Mouse (Mus musculus) MEL (cell line): Measurements from ENCODE around the gene Rxfp4. TPM values are rescaled to one million over a fixed set of nuclear protein-coding genes. Genes with fewer than 3 reads are reported as not detected.
A peak's percentile ranks its signal among the peaks of the same experiment; 100 is the strongest.

Source experiments
- DNase-seq: peaks from one replicate; pipeline ENCODE4 v3.0.0; 2011; ENCODE audit warnings: low read depth, low spot score
- H3K27ac ChIP-seq: 2 replicates; pipeline ENCODE4 v1.5.1; 2012; ENCODE audit warnings: low read depth, mild to moderate bottlenecking, control low read depth, low read length, moderate library complexity; ENCODE audit not compliant: control insufficient read depth
- H3K27me3 ChIP-seq, 2 experiments: fragments of 150-350 bp in 1 of 2; sonication (generic) in 1 of 2; 2 replicates each; pipeline ENCODE4 v1.6.1; 2012; ENCODE audit warnings: low read length in 2 of 2, mild to moderate bottlenecking in 2 of 2, improper control_type of control experiment in 1 of 2, moderate library complexity in 1 of 2; ENCODE audit not compliant: insufficient read depth in 2 of 2, control insufficient read depth in 1 of 2
- H3K36me3 ChIP-seq, 2 experiments: 2 replicates each; pipeline ENCODE4 v1.6.1; 2012 to 2014; ENCODE audit warnings: low read length in 2 of 2, improper control_type of control experiment in 1 of 2, inconsistent platforms in 1 of 2, mild to moderate bottlenecking in 1 of 2; ENCODE audit not compliant: insufficient read depth in 2 of 2, control insufficient read depth in 1 of 2
- H3K4me1 ChIP-seq, 2 experiments: fragments of 150-350 bp in 1 of 2; sonication (generic) in 1 of 2; 2 replicates each; pipeline ENCODE4 v1.6.1; 2012; ENCODE audit warnings: low read length in 2 of 2, improper control_type of control experiment in 1 of 2, mild to moderate bottlenecking in 1 of 2; ENCODE audit not compliant: insufficient read depth in 2 of 2, control insufficient read depth in 1 of 2
- H3K4me3 ChIP-seq, 2 experiments: fragments of 150-350 bp in 1 of 2; sonication (generic) in 1 of 2; 2 replicates each; pipeline ENCODE4 v1.5.1; 2012; ENCODE audit warnings: low read depth in 2 of 2, low read length in 2 of 2, mild to moderate bottlenecking in 2 of 2, moderate library complexity in 2 of 2, control low read depth in 1 of 2, improper control_type of control experiment in 1 of 2; ENCODE audit not compliant: control insufficient read depth in 1 of 2, insufficient read depth in 1 of 2
- H3K79me2 ChIP-seq: 2 replicates; pipeline ENCODE4 v1.6.1; 2012; ENCODE audit warnings: mild to moderate bottlenecking, low read length, moderate library complexity; ENCODE audit not compliant: control insufficient read depth, poor library complexity, insufficient read depth
- H3K9ac ChIP-seq: 2 replicates; pipeline ENCODE4 v1.6.1; 2012; ENCODE audit warnings: low read depth, mild to moderate bottlenecking, control low read depth, low read length, moderate library complexity; ENCODE audit not compliant: control insufficient read depth, poor library complexity, severe bottlenecking
- H3K9me3 ChIP-seq: fragments of 150-350 bp; sonication (generic); replicated peaks from 2 replicates; pipeline ENCODE4 v1.6.1; 2012; ENCODE audit warnings: mild to moderate bottlenecking, low read length, improper control_type of control experiment, moderate library complexity; ENCODE audit not compliant: insufficient read depth
- BHLHE40 ChIP-seq: IDR thresholded peaks from 2 replicates; pipeline ENCODE4 v1.6.1; 2012; ENCODE audit warnings: low read depth, mild to moderate bottlenecking, inconsistent platforms, low read length, improper control_type of control experiment, borderline replicate concordance
- CHD1 ChIP-seq: IDR thresholded peaks from 2 replicates; pipeline ENCODE4 v1.6.1; 2012; ENCODE audit warnings: low read depth, mild to moderate bottlenecking, inconsistent platforms, low read length, improper control_type of control experiment
- CHD2 ChIP-seq: IDR thresholded peaks from 2 replicates; pipeline ENCODE4 v1.6.1; 2011; ENCODE audit warnings: low read length, improper control_type of control experiment
- CTCF ChIP-seq, 3 experiments: IDR thresholded peaks in 2 of 3; conservative IDR thresholded peaks in 1 of 3; 2 replicates each; pipeline ENCODE4 v1.5.1; 2011 to 2012; ENCODE audit warnings: low read length in 3 of 3, low read depth in 2 of 3, mild to moderate bottlenecking in 2 of 3, improper control_type of control experiment in 1 of 3, inconsistent platforms in 1 of 3, mixed read lengths in 1 of 3, moderate library complexity in 1 of 3; ENCODE audit not compliant: control insufficient read depth in 1 of 3, insufficient read depth in 1 of 3, poor library complexity in 1 of 3, severe bottlenecking in 1 of 3
- E2F4 ChIP-seq: IDR thresholded peaks from 2 replicates; pipeline ENCODE4 v1.6.1; 2011; ENCODE audit warnings: low read depth, low read length, improper control_type of control experiment, borderline replicate concordance
- ELF1 ChIP-seq: IDR thresholded peaks from 2 replicates; pipeline ENCODE4 v1.6.1; 2014; ENCODE audit warnings: low read depth, mild to moderate bottlenecking, inconsistent platforms, low read length, improper control_type of control experiment, moderate library complexity
- EP300 ChIP-seq, 2 experiments: IDR thresholded peaks; 2 replicates each; pipeline ENCODE4 v1.6.1; 2011; ENCODE audit warnings: improper control_type of control experiment in 2 of 2, low read length in 2 of 2, low read depth in 1 of 2, mild to moderate bottlenecking in 1 of 2
- ETS1 ChIP-seq: IDR thresholded peaks from 2 replicates; pipeline ENCODE4 v1.6.1; 2012; ENCODE audit warnings: low read depth, mild to moderate bottlenecking, inconsistent platforms, low read length, improper control_type of control experiment, moderate library complexity
- GABPA ChIP-seq: IDR thresholded peaks from 2 replicates; pipeline ENCODE4 v1.6.1; 2012; ENCODE audit warnings: low read depth, mild to moderate bottlenecking, inconsistent platforms, low read length, improper control_type of control experiment, moderate library complexity
- GATA1 ChIP-seq: IDR thresholded peaks from 2 replicates; pipeline ENCODE4 v1.6.1; 2011; ENCODE audit warnings: low read depth, low read length, improper control_type of control experiment
- HCFC1 ChIP-seq: IDR thresholded peaks from 2 replicates; pipeline ENCODE4 v1.6.1; 2012; ENCODE audit warnings: low read depth, mild to moderate bottlenecking, inconsistent platforms, low read length, improper control_type of control experiment, moderate library complexity
- JUND ChIP-seq: IDR thresholded peaks from 2 replicates; pipeline ENCODE4 v1.6.1; 2011; ENCODE audit warnings: low read depth, mild to moderate bottlenecking, improper control_type of control experiment, low read length
- KAT2A ChIP-seq: conservative IDR thresholded peaks from 2 replicates; pipeline ENCODE4 v1.6.1; 2012; ENCODE audit warnings: low read depth, low read length, improper control_type of control experiment, inconsistent platforms
- MAFK ChIP-seq: IDR thresholded peaks from 2 replicates; pipeline ENCODE4 v1.6.1; 2011; ENCODE audit warnings: low read depth, mild to moderate bottlenecking, low read length, improper control_type of control experiment, borderline replicate concordance
- MAX ChIP-seq: IDR thresholded peaks from 2 replicates; pipeline ENCODE4 v1.6.1; 2011; ENCODE audit warnings: low read length, improper control_type of control experiment
- MAZ ChIP-seq: IDR thresholded peaks from 2 replicates; pipeline ENCODE4 v1.6.1; 2012; ENCODE audit warnings: low read depth, mild to moderate bottlenecking, inconsistent platforms, low read length, improper control_type of control experiment
- MEF2A ChIP-seq: IDR thresholded peaks from 2 replicates; pipeline ENCODE4 v1.6.1; 2014; ENCODE audit warnings: low read depth, mild to moderate bottlenecking, inconsistent platforms, low read length, improper control_type of control experiment; ENCODE audit not compliant: poor library complexity, insufficient replicate concordance, severe bottlenecking; ENCODE audit errors: extremely low read depth
- MXI1 ChIP-seq: IDR thresholded peaks from 2 replicates; pipeline ENCODE4 v1.6.1; 2011; ENCODE audit warnings: mild to moderate bottlenecking, low read depth, low read length, improper control_type of control experiment
- MYB ChIP-seq: IDR thresholded peaks from 2 replicates; pipeline ENCODE4 v1.6.1; 2011; ENCODE audit warnings: mild to moderate bottlenecking, low read depth, low read length, improper control_type of control experiment
- MYC ChIP-seq: IDR thresholded peaks from 2 replicates; pipeline ENCODE4 v1.6.1; 2011; ENCODE audit warnings: low read depth, mild to moderate bottlenecking, low read length, improper control_type of control experiment, moderate library complexity
- NELFE ChIP-seq: IDR thresholded peaks from 2 replicates; pipeline ENCODE4 v1.6.1; 2011; ENCODE audit warnings: low read depth, low read length, improper control_type of control experiment
- NRF1 ChIP-seq: IDR thresholded peaks from 2 replicates; pipeline ENCODE4 v1.6.1; 2014; ENCODE audit warnings: low read depth, mild to moderate bottlenecking, inconsistent platforms, low read length, improper control_type of control experiment, moderate library complexity; ENCODE audit not compliant: poor library complexity, insufficient read depth, severe bottlenecking
- POLR2AphosphoS2 ChIP-seq: IDR thresholded peaks from 2 replicates; pipeline ENCODE4 v1.6.1; 2011; ENCODE audit warnings: low read length, improper control_type of control experiment
- POLR2AphosphoS5 ChIP-seq: IDR thresholded peaks from 2 replicates; pipeline ENCODE4 v1.6.1; 2012; ENCODE audit warnings: low read depth, borderline replicate concordance, mild to moderate bottlenecking, inconsistent platforms, low read length, moderate library complexity, mixed read lengths
- RAD21 ChIP-seq: IDR thresholded peaks from 2 replicates; pipeline ENCODE4 v1.6.1; 2011; ENCODE audit warnings: mild to moderate bottlenecking, low read depth, low read length, improper control_type of control experiment
- RCOR1 ChIP-seq: IDR thresholded peaks from 2 replicates; pipeline ENCODE4 v1.6.1; 2012; ENCODE audit warnings: low read depth, mild to moderate bottlenecking, inconsistent platforms, low read length, improper control_type of control experiment
- SIN3A ChIP-seq: IDR thresholded peaks from 2 replicates; pipeline ENCODE4 v1.6.1; 2012; ENCODE audit warnings: low read length, improper control_type of control experiment, inconsistent platforms
- SMC3 ChIP-seq: IDR thresholded peaks from 2 replicates; pipeline ENCODE4 v1.6.1; 2011; ENCODE audit warnings: low read depth, low read length, improper control_type of control experiment
- TAL1 ChIP-seq: IDR thresholded peaks from 2 replicates; pipeline ENCODE4 v1.6.1; 2012; ENCODE audit warnings: mild to moderate bottlenecking, inconsistent platforms, low read length, moderate library complexity, mixed read lengths
- TBP ChIP-seq: IDR thresholded peaks from 2 replicates; pipeline ENCODE4 v1.8.0; 2011; ENCODE audit warnings: low read depth, low read length, improper control_type of control experiment
- TCF12 ChIP-seq: IDR thresholded peaks from 2 replicates; pipeline ENCODE4 v1.6.1; 2014; ENCODE audit warnings: low read depth, mild to moderate bottlenecking, inconsistent platforms, low read length, improper control_type of control experiment, moderate library complexity
- UBTF ChIP-seq: IDR thresholded peaks from 2 replicates; pipeline ENCODE4 v1.6.1; 2012; ENCODE audit warnings: low read depth, mild to moderate bottlenecking, inconsistent platforms, low read length, improper control_type of control experiment, moderate library complexity, borderline replicate concordance; ENCODE audit not compliant: insufficient read depth
- USF1 ChIP-seq: IDR thresholded peaks from 2 replicates; pipeline ENCODE4 v1.6.1; 2014; ENCODE audit warnings: low read depth, mild to moderate bottlenecking, inconsistent platforms, low read length, improper control_type of control experiment, moderate library complexity
- USF2 ChIP-seq, 2 experiments: IDR thresholded peaks; 2 replicates each; pipeline ENCODE4 v1.6.1; 2011 to 2012; ENCODE audit warnings: improper control_type of control experiment in 2 of 2, low read length in 2 of 2, borderline replicate concordance in 1 of 2, inconsistent platforms in 1 of 2, low read depth in 1 of 2, mild to moderate bottlenecking in 1 of 2; ENCODE audit not compliant: insufficient read depth in 1 of 2
- ZC3H11A ChIP-seq: IDR thresholded peaks from 2 replicates; pipeline ENCODE4 v1.6.1; 2012; ENCODE audit warnings: low read depth, mild to moderate bottlenecking, inconsistent platforms, low read length, improper control_type of control experiment
- ZKSCAN1 ChIP-seq: IDR thresholded peaks from 2 replicates; pipeline ENCODE4 v1.6.1; 2012; ENCODE audit warnings: low read depth, mild to moderate bottlenecking, inconsistent platforms, low read length, improper control_type of control experiment, moderate library complexity
- ZMIZ1 ChIP-seq: IDR thresholded peaks from 2 replicates; pipeline ENCODE4 v1.6.1; 2012; ENCODE audit warnings: low read depth, mild to moderate bottlenecking, inconsistent platforms, low read length, improper control_type of control experiment, moderate library complexity
- ZNF384 ChIP-seq: IDR thresholded peaks from 2 replicates; pipeline ENCODE4 v1.6.1; 2012; ENCODE audit warnings: low read depth, mild to moderate bottlenecking, inconsistent platforms, low read length, improper control_type of control experiment
- polyA plus RNA-seq, 2 experiments: library from polyadenylated mRNA; stranded (reverse) in 1 of 2; unstranded in 1 of 2; fragments of >175 nt in 1 of 2; fragments of >200 nt in 1 of 2; gene quantifications; 2 replicates each; pipeline versions ENCODE4 v1.2.1 to v1.2.4; 2012; ENCODE audit warnings: low replicate concordance in 2 of 2, low read depth in 1 of 2; ENCODE audit not compliant: insufficient read length in 2 of 2, insufficient read depth in 1 of 2, missing spikeins in 1 of 2
- total RNA-seq: library from RNA; depleted of rRNA; stranded (reverse); fragments of 300-350 nt; gene quantifications from 2 replicates; pipeline ENCODE4 v1.2.3, GENCODE M21; 2012

Gene Rxfp4
- total and polyA plus RNA-seq, 3 experiments, result 0.06 to 0.08 TPM; not detected in 1

GRCm38 (mm10) chr3:88659798-88660197, 6.9 kb upstream of the Rxfp4 start:
- Histone ChIP-seq H3K27ac (no peak overlapping the region), H3K4me1 (peaks cover 17 to 23% of the 10 kb centered on the region in 2 experiments), H3K9me3 (no peaks in the 10 kb centered on the region), H3K27me3 (no peaks in the 10 kb centered on the region), H3K36me3 (peaks cover 0 to 21% of the 10 kb centered on the region in 2 experiments; a peak in 2 of 4 replicates), H3K9ac (no peak overlapping the region), H3K79me2 (no peaks in the 10 kb centered on the region), H3K4me3 (no peak overlapping the region)
- DNase-seq, result peak; percentile 68
- 0 out of 2 replicates have a peak, but pooled peaks have one; percentile 3 for TF ChIP-seq SMC3
- no peak for TF ChIP-seq TCF12
- no peak for TF ChIP-seq ZMIZ1
- TF ChIP-seq ZC3H11A, result no peak
- no peak for TF ChIP-seq CHD2
- TF ChIP-seq POLR2AphosphoS2, result no peak
- TF ChIP-seq MYB, result no peak
- TF ChIP-seq ELF1, result no peak
- peak; percentile 64 for TF ChIP-seq RCOR1
- TF ChIP-seq ZNF384, result no peak
- no peak for TF ChIP-seq POLR2AphosphoS5
- TF ChIP-seq MAX, result peak; percentile 68
- TF ChIP-seq CHD1, result no peak
- TF ChIP-seq GABPA, result no peak
- no peak for TF ChIP-seq GATA1
- TF ChIP-seq HCFC1, result no peak
- no peak for TF ChIP-seq MYC
- no peak for TF ChIP-seq NRF1
- no peak for TF ChIP-seq NELFE
- no peak for TF ChIP-seq CTCF (IDR thresholded peaks at IDR 0.05 in 2 of 3, conservative IDR thresholded peaks at IDR 0.05 in 1 of 3; ENCODE audit: control insufficient read depth in 1 of 3, insufficient read depth in 1 of 3, low read depth in 2 of 3, low read length in 3 of 3, poor library complexity in 1 of 3, severe bottlenecking in 1 of 3)
- TF ChIP-seq E2F4, result no peak
- no peak for TF ChIP-seq JUND
- no peak for TF ChIP-seq BHLHE40
- no peak for TF ChIP-seq RAD21
- peak; percentile 58 for TF ChIP-seq USF1
- TF ChIP-seq MAZ, result no peak
- no peak for TF ChIP-seq ZKSCAN1
- TF ChIP-seq EP300 (IDR thresholded peaks at IDR 0.05; ENCODE audit: low read depth in 1 of 2, low read length in 2 of 2), result peak in 1 of 2 experiments; percentile 26; a peak in 1 of 4 replicates
- TF ChIP-seq USF2 (IDR thresholded peaks at IDR 0.05; ENCODE audit: borderline replicate concordance in 1 of 2, insufficient read depth in 1 of 2, low read depth in 1 of 2, low read length in 2 of 2), result no peak
- no peak for TF ChIP-seq KAT2A
- TF ChIP-seq SIN3A, result peak; percentile 64; the same call in 1 of the 2 replicates
- TF ChIP-seq MXI1, result peak; percentile 52; the same call in 1 of the 2 replicates
- TF ChIP-seq MEF2A, result no peak
- no peak for TF ChIP-seq TBP
- TF ChIP-seq MAFK, result no peak
- TF ChIP-seq TAL1, result no peak
- TF ChIP-seq UBTF, result no peak
- no peak for TF ChIP-seq ETS1
